Mouse (Mus musculus): Measurements from ENCODE around the gene Trio. TPM values are rescaled to one million over a fixed set of nuclear protein-coding genes. Genes with fewer than 3 reads are reported as not detected.
A peak's percentile ranks its signal among the peaks of the same experiment; 100 is the strongest.

Trio gene
- polyA plus RNA-seq, 1 experiment from 2014 or later: 31.2 TPM

GRCm38 (mm10) chr15:28026167-28026481 is 476 bp upstream of the Trio start:
- no peak for DNase-seq (ENCODE audit: low spot score)
- no peak; the same call in 1 of the 2 replicates for ATAC-seq (ENCODE audit: insufficient read depth, low FRiP score, low TSS enrichment)
- H3K27ac ChIP-seq (ENCODE audit: low read depth, low read length): peak overlapping the region; percentile 49; the same call in 1 of the 2 replicates
- WGBS: under 1% methylated on average over 18 of the region's 18 CpGs
- H3K4me3 ChIP-seq (ENCODE audit: low read depth, low read length): peak overlapping the region; percentile 94
- peak overlapping the region; percentile 38 for H3K9ac ChIP-seq (ENCODE audit: low read length)
- H3K9me3 ChIP-seq (ENCODE audit: control insufficient read depth, low read length): no peaks in the 10 kb centered on the region
- H3K36me3 ChIP-seq (ENCODE audit: control insufficient read depth, insufficient read depth, low read length): no peaks in the 10 kb centered on the region
- peaks cover 17% of the 10 kb centered on the region for H3K4me1 ChIP-seq (ENCODE audit: control insufficient read depth, insufficient read depth, low read length)
- H3K27me3 ChIP-seq (ENCODE audit: control insufficient read depth, insufficient read depth, low read length): no peaks in the 10 kb centered on the region
- H3K4me2 ChIP-seq (ENCODE audit: low read depth): peak overlapping the region; percentile 93

GRCm38 (mm10) chr15:28024965-28025338 is 696 bp downstream of the Trio start:
- peak overlapping the region; percentile 94 for H3K4me3 ChIP-seq (ENCODE audit: low read depth, low read length)
- H3K9ac ChIP-seq (ENCODE audit: low read length): peak overlapping the region; percentile 97
- H3K9me3 ChIP-seq (ENCODE audit: control insufficient read depth, low read length): no peaks in the 10 kb centered on the region
- H3K27ac ChIP-seq (ENCODE audit: low read depth, low read length): peak overlapping the region; percentile 98
- DNase-seq (ENCODE audit: low spot score) (peak; percentile 61), ATAC-seq (ENCODE audit: insufficient read depth, low FRiP score, low TSS enrichment) (peak; percentile 3)
- 0% methylated on average over 53 of the region's 54 CpGs for WGBS
- H3K4me1 ChIP-seq (ENCODE audit: control insufficient read depth, insufficient read depth, low read length): peaks cover 24% of the 10 kb centered on the region
- peak overlapping the region; percentile 93 for H3K4me2 ChIP-seq (ENCODE audit: low read depth)
- H3K36me3 ChIP-seq (ENCODE audit: control insufficient read depth, insufficient read depth, low read length): no peaks in the 10 kb centered on the region
- no peaks in the 10 kb centered on the region for H3K27me3 ChIP-seq (ENCODE audit: control insufficient read depth, insufficient read depth, low read length)

- Histone ChIP-seq H3K36me3 (ENCODE audit: control insufficient read depth, insufficient read depth, low read length) (no peaks in the 10 kb centered on the region), H3K27me3 (ENCODE audit: control insufficient read depth, insufficient read depth, low read length) (no peaks in the 10 kb centered on the region), H3K9me3 (ENCODE audit: control insufficient read depth, low read length) (no peaks in the 10 kb centered on the region), H3K4me1 (ENCODE audit: control insufficient read depth, insufficient read depth, low read length) (peaks cover 24% of the 10 kb centered on the region), H3K4me3 (ENCODE audit: low read depth, low read length) (peak overlapping the region; percentile 94), H3K27ac (ENCODE audit: low read depth, low read length) (peak overlapping the region; percentile 98), H3K4me2 (ENCODE audit: low read depth) (peak overlapping the region; percentile 93), H3K9ac (ENCODE audit: low read length) (peak overlapping the region; percentile 97)
- DNase-seq (ENCODE audit: low spot score): peak; percentile 76
- ATAC-seq (ENCODE audit: insufficient read depth, low FRiP score, low TSS enrichment): peak; percentile 29
- WGBS: 0% methylated on average over 79 of the region's 81 CpGs
These were observed 1.4 kb downstream of the Trio start for GRCm38 (mm10) chr15:28024031-28024964.

GRCm38 (mm10) chr15:28021591-28022209 is 3.9 kb downstream of the Trio start:
- H3K27me3 ChIP-seq (ENCODE audit: control insufficient read depth, insufficient read depth, low read length): no peaks in the 10 kb centered on the region
- 5% methylated on average over 15 of the region's 15 CpGs for whole genome bisulfite sequencing
- H3K27ac ChIP-seq (ENCODE audit: low read depth, low read length): no peak overlapping the region
- H3K9ac ChIP-seq (ENCODE audit: low read length): no peak overlapping the region
- H3K9me3 ChIP-seq (ENCODE audit: control insufficient read depth, low read length): no peaks in the 10 kb centered on the region
- H3K4me3 ChIP-seq (ENCODE audit: low read depth, low read length): no peak overlapping the region
- no peak for ATAC-seq (ENCODE audit: insufficient read depth, low FRiP score, low TSS enrichment)
- H3K4me2 ChIP-seq (ENCODE audit: low read depth): peak overlapping the region; percentile 27
- H3K36me3 ChIP-seq (ENCODE audit: control insufficient read depth, insufficient read depth, low read length): no peaks in the 10 kb centered on the region
- peak; percentile 31 for DNase-seq (ENCODE audit: low spot score)
- H3K4me1 ChIP-seq (ENCODE audit: control insufficient read depth, insufficient read depth, low read length): peaks cover 24% of the 10 kb centered on the region

GRCm38 (mm10) chr15:28019393-28020070 is 6.1 kb downstream of the Trio start:
- H3K4me3 ChIP-seq (ENCODE audit: low read depth, low read length): no peak overlapping the region
- H3K9ac ChIP-seq (ENCODE audit: low read length): no peak overlapping the region
- DNase-seq (ENCODE audit: low spot score) (no peak), ATAC-seq (ENCODE audit: insufficient read depth, low FRiP score, low TSS enrichment) (no peak)
- no peaks in the 10 kb centered on the region for H3K27me3 ChIP-seq (ENCODE audit: control insufficient read depth, insufficient read depth, low read length)
- no peak overlapping the region for H3K4me2 ChIP-seq (ENCODE audit: low read depth)
- 71% methylated on average over 7 of the region's 7 CpGs for WGBS
- no peak overlapping the region for H3K27ac ChIP-seq (ENCODE audit: low read depth, low read length)
- no peaks in the 10 kb centered on the region for H3K9me3 ChIP-seq (ENCODE audit: control insufficient read depth, low read length)
- peaks cover 24% of the 10 kb centered on the region for H3K4me1 ChIP-seq (ENCODE audit: control insufficient read depth, insufficient read depth, low read length)
- H3K36me3 ChIP-seq (ENCODE audit: control insufficient read depth, insufficient read depth, low read length): no peaks in the 10 kb centered on the region

- Histone ChIP-seq H3K9ac (ENCODE audit: low read length) (no peak overlapping the region), H3K36me3 (ENCODE audit: control insufficient read depth, insufficient read depth, low read length) (no peaks in the 10 kb centered on the region), H3K9me3 (ENCODE audit: control insufficient read depth, low read length) (no peaks in the 10 kb centered on the region), H3K4me1 (ENCODE audit: control insufficient read depth, insufficient read depth, low read length) (peaks cover 15% of the 10 kb centered on the region; the same call in 1 of the 2 replicates), H3K4me2 (ENCODE audit: low read depth) (no peak overlapping the region), H3K27ac (ENCODE audit: low read depth, low read length) (no peak overlapping the region), H3K4me3 (ENCODE audit: low read depth, low read length) (no peak overlapping the region), H3K27me3 (ENCODE audit: control insufficient read depth, insufficient read depth, low read length) (no peaks in the 10 kb centered on the region)
- 70% methylated on average over 1 of the region's 3 CpGs for WGBS
- no peak for ATAC-seq (ENCODE audit: insufficient read depth, low FRiP score, low TSS enrichment)
- no peak for DNase-seq (ENCODE audit: low spot score)
These were observed 18.1 kb downstream of the Trio start for GRCm38 (mm10) chr15:28007516-28007915.

GRCm38 (mm10) chr15:28004192-28004767 is 21.4 kb downstream of the Trio start:
- no peaks in the 10 kb centered on the region for H3K9me3 ChIP-seq (ENCODE audit: control insufficient read depth, low read length)
- no peak overlapping the region for H3K9ac ChIP-seq (ENCODE audit: low read length)
- H3K4me3 ChIP-seq (ENCODE audit: low read depth, low read length): no peak overlapping the region
- ATAC-seq (ENCODE audit: insufficient read depth, low FRiP score, low TSS enrichment) (no peak), DNase-seq (ENCODE audit: low spot score) (no peak)
- H3K27me3 ChIP-seq (ENCODE audit: control insufficient read depth, insufficient read depth, low read length): no peaks in the 10 kb centered on the region
- no peak overlapping the region for H3K4me2 ChIP-seq (ENCODE audit: low read depth)
- WGBS: 33% methylated on average over 5 of the region's 5 CpGs
- peaks cover 24% of the 10 kb centered on the region; the same call in 1 of the 2 replicates for H3K4me1 ChIP-seq (ENCODE audit: control insufficient read depth, insufficient read depth, low read length)
- no peaks in the 10 kb centered on the region for H3K36me3 ChIP-seq (ENCODE audit: control insufficient read depth, insufficient read depth, low read length)
- H3K27ac ChIP-seq (ENCODE audit: low read depth, low read length): no peak overlapping the region

- no peak overlapping the region for H3K4me2 ChIP-seq (ENCODE audit: low read depth)
- H3K9ac ChIP-seq (ENCODE audit: low read length): no peak overlapping the region; the same call in 1 of the 2 replicates
- H3K27ac ChIP-seq (ENCODE audit: low read depth, low read length): no peak overlapping the region
- DNase-seq (ENCODE audit: low spot score) (peak; percentile 40), ATAC-seq (ENCODE audit: insufficient read depth, low FRiP score, low TSS enrichment) (no peak)
- 50% methylated on average over 3 of the region's 3 CpGs for WGBS
- no peaks in the 10 kb centered on the region for H3K27me3 ChIP-seq (ENCODE audit: control insufficient read depth, insufficient read depth, low read length)
- no peaks in the 10 kb centered on the region for H3K36me3 ChIP-seq (ENCODE audit: control insufficient read depth, insufficient read depth, low read length)
- H3K4me1 ChIP-seq (ENCODE audit: control insufficient read depth, insufficient read depth, low read length): peaks cover 40% of the 10 kb centered on the region
- no peak overlapping the region for H3K4me3 ChIP-seq (ENCODE audit: low read depth, low read length)
- H3K9me3 ChIP-seq (ENCODE audit: control insufficient read depth, low read length): no peaks in the 10 kb centered on the region
These were observed 23.1 kb downstream of the Trio start for GRCm38 (mm10) chr15:28002515-28002914.
